Mouse (Mus musculus): ENCODE results near the gene Myo16.

GRCm38 (mm10) chr8:10598889-10599288 lies 445.2 kb downstream of the Myo16 start:
- TF ChIP-seq POLR2A (IDR thresholded peaks at IDR 0.05; ENCODE audit: low read depth, low read length): no peak
- no peak for TF ChIP-seq CTCF (IDR thresholded peaks at IDR 0.05; ENCODE audit: borderline replicate concordance, insufficient read depth, low read length)
